Mouse (Mus musculus): ENCODE measurements around the gene Arhgap24. TPM values are rescaled to one million over a fixed set of nuclear protein-coding genes. Genes with fewer than 3 reads are reported as not detected.
A peak's percentile ranks its signal among the peaks of the same experiment; 100 is the strongest.

The Arhgap24 gene
- total and polyA plus RNA-seq, 3 experiments = 34.7 to 51.6 (median 47.9) TPM

DNA sequence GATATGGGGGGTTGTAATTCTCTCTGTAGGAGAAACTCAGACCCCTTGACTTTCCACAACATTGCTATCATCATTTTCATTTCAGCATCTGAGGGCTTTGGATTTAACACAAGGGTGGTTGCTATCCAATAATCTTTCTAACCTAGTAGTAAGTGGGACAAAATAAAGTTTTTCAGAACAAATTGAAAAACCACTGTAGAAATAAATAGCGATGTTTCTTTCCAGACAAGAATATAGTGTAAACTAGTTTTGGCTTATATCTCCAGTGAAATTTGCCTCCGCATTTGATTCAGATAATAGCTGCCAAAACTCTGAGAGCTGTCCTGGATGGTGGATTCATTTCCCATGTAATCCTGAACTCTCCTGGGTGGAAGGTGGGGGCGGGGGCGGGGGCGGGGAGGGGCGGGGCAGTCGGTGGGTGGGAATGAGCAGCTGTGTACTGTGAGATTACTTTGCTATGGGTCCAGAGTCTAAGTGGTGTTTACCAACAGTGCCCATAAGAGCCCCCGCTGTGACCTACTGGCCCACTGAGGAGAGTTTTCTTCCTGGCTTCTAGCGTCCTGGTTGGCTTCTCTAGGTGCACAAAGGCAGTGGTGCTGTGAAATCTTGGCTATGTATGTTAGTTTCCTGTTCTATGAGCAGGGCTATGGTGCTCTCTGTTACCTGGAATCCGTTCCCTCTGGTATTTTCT is 2.2 kb downstream of the Arhgap24 start:
- peaks cover 0 to 38% of the 10 kb centered on the region in 2 experiments for H3K36me3 ChIP-seq (replicated peaks in 1 of 2; ENCODE audit: control insufficient read depth in 1 of 2, insufficient read depth in 1 of 2, low read length in 1 of 2)
- peak overlapping the region; percentile 67 to 90 (median 76) for H3K4me3 ChIP-seq (replicated peaks in 1 of 3; ENCODE audit: low read depth in 2 of 3, low read length in 2 of 3, poor library complexity in 1 of 3)
- peaks cover 52% of the 10 kb centered on the region for H3K79me2 ChIP-seq (replicated peaks; ENCODE audit: control insufficient read depth, extremely low read depth, insufficient read depth, poor library complexity, severe bottlenecking)
- in situ Hi-C loops (cut with MboI; ENCODE audit: low pct_ligation_motif_present, low pct_unique_long_range_greater_than_20kb, low sequenced_read_pairs) (no loop called here), dilution Hi-C loops (cut with MboI; ENCODE audit: extremely low pct_ligation_motif_present, extremely low pct_unique_long_range_greater_than_20kb, low sequenced_read_pairs) (no loop called here)
- no peaks in the 10 kb centered on the region for H3K27me3 ChIP-seq (replicated peaks)
- peaks cover 6% of the 10 kb centered on the region for H3K9me3 ChIP-seq (replicated peaks; ENCODE audit: low read length)
- TF ChIP-seq JUN (IDR thresholded peaks at IDR 0.05; ENCODE audit: insufficient read depth, low read depth, low read length) (no peak), ZMIZ1 (IDR thresholded peaks at IDR 0.05; ENCODE audit: low read depth, low read length) (0 out of 2 replicates have a peak, but pooled peaks have one; percentile 34), SIN3A (IDR thresholded peaks at IDR 0.05; ENCODE audit: low read length) (peak; percentile 82), CHD1 (IDR thresholded peaks at IDR 0.05; ENCODE audit: low read depth, low read length) (peak; percentile 91), MAZ (IDR thresholded peaks at IDR 0.05; ENCODE audit: low read depth, low read length) (0 out of 2 replicates have a peak, but pooled peaks have one; percentile 37), TCF12 (IDR thresholded peaks at IDR 0.05; ENCODE audit: low read depth, low read length) (0 out of 2 replicates have a peak, but pooled peaks have one; percentile 0)
- H3K27ac ChIP-seq (ENCODE audit: insufficient read depth, low read depth) = peak overlapping the region; percentile 95; the same call in 1 of the 2 replicates
- H3K4me2 ChIP-seq (ENCODE audit: insufficient read depth, low read depth, poor library complexity, severe bottlenecking) = peak overlapping the region; percentile 96
- H3K4me1 ChIP-seq (ENCODE audit: control insufficient read depth in 1 of 2, insufficient read depth in 2 of 2) = peaks cover 8 to 54% of the 10 kb centered on the region in 2 experiments
- H3K9ac ChIP-seq (ENCODE audit: insufficient read depth, low read depth) = peak overlapping the region; percentile 72
- no peak for DNase-seq (ENCODE audit: extremely low read depth)

- H3K79me2 ChIP-seq (replicated peaks; ENCODE audit: control insufficient read depth, extremely low read depth, insufficient read depth, poor library complexity, severe bottlenecking) = peaks cover 49% of the 10 kb centered on the region
- peaks cover 12% of the 10 kb centered on the region for H3K9me3 ChIP-seq (replicated peaks; ENCODE audit: low read length)
- TF ChIP-seq KAT2A (IDR thresholded peaks at IDR 0.05; ENCODE audit: insufficient replicate concordance, low read length) (no peak), SIN3A (IDR thresholded peaks at IDR 0.05; ENCODE audit: low read length) (no peak)
- no peak overlapping the region; the same call in 1 of the 2 replicates for H3K27ac ChIP-seq (ENCODE audit: insufficient read depth, low read depth)
- H3K4me1 ChIP-seq (ENCODE audit: control insufficient read depth in 1 of 2, insufficient read depth in 2 of 2) = peaks cover 8 to 87% of the 10 kb centered on the region in 2 experiments
- no peak overlapping the region for H3K4me2 ChIP-seq (ENCODE audit: insufficient read depth, low read depth, poor library complexity, severe bottlenecking)
- H3K27me3 ChIP-seq (replicated peaks) = no peaks in the 10 kb centered on the region
- no peak for DNase-seq (ENCODE audit: extremely low read depth)
- dilution Hi-C loops (cut with MboI; ENCODE audit: extremely low pct_ligation_motif_present, extremely low pct_unique_long_range_greater_than_20kb, low sequenced_read_pairs) = no loop called here
- H3K4me3 ChIP-seq (replicated peaks in 1 of 3; ENCODE audit: low read depth in 2 of 3, low read length in 2 of 3, poor library complexity in 1 of 3) = no peak overlapping the region
- in situ Hi-C loops (cut with MboI; ENCODE audit: low pct_ligation_motif_present, low pct_unique_long_range_greater_than_20kb, low sequenced_read_pairs) = no loop called here
- peaks cover 0 to 67% of the 10 kb centered on the region in 2 experiments for H3K36me3 ChIP-seq (replicated peaks in 1 of 2; ENCODE audit: control insufficient read depth in 1 of 2, insufficient read depth in 1 of 2, low read length in 1 of 2)
- no peak overlapping the region for H3K9ac ChIP-seq (ENCODE audit: insufficient read depth, low read depth)
These were observed 10.4 kb downstream of the Arhgap24 start for GRCm38 (mm10) chr5:102491554-102491953.

GRCm38 (mm10) chr5:102492152-102492551 is 11.0 kb downstream of the Arhgap24 start:
- Histone ChIP-seq H3K9me3 (replicated peaks; ENCODE audit: low read length) (peaks cover 12% of the 10 kb centered on the region), H3K36me3 (replicated peaks in 1 of 2; ENCODE audit: control insufficient read depth in 1 of 2, insufficient read depth in 1 of 2, low read length in 1 of 2) (peaks cover 0 to 62% of the 10 kb centered on the region in 2 experiments), H3K27ac (ENCODE audit: insufficient read depth, low read depth) (no peak overlapping the region), H3K4me3 (replicated peaks in 1 of 3; ENCODE audit: low read depth in 2 of 3, low read length in 2 of 3, poor library complexity in 1 of 3) (no peak overlapping the region), H3K79me2 (replicated peaks; ENCODE audit: control insufficient read depth, extremely low read depth, insufficient read depth, poor library complexity, severe bottlenecking) (peaks cover 47% of the 10 kb centered on the region), H3K9ac (ENCODE audit: insufficient read depth, low read depth) (no peak overlapping the region), H3K4me2 (ENCODE audit: insufficient read depth, low read depth, poor library complexity, severe bottlenecking) (no peak overlapping the region), H3K27me3 (replicated peaks) (no peaks in the 10 kb centered on the region), H3K4me1 (ENCODE audit: control insufficient read depth in 1 of 2, insufficient read depth in 2 of 2) (peaks cover 8 to 87% of the 10 kb centered on the region in 2 experiments)
- in situ Hi-C loops (cut with MboI; ENCODE audit: low pct_ligation_motif_present, low pct_unique_long_range_greater_than_20kb, low sequenced_read_pairs) = no loop called here
- DNase-seq (ENCODE audit: extremely low read depth) = no peak
- TF ChIP-seq IRF4 (IDR thresholded peaks at IDR 0.05; ENCODE audit: low read depth, low read length) = no peak
- TF ChIP-seq MAFK (IDR thresholded peaks at IDR 0.05; ENCODE audit: insufficient replicate concordance, low read length) = no peak
- dilution Hi-C loops (cut with MboI; ENCODE audit: extremely low pct_ligation_motif_present, extremely low pct_unique_long_range_greater_than_20kb, low sequenced_read_pairs) = no loop called here
